Mouse (Mus musculus) hematopoietic stem cell, adult 5-6 weeks (primary cell): ENCODE data around the gene Atic. TPM values are rescaled to one million over a fixed set of nuclear protein-coding genes. Genes with fewer than 3 reads are reported as not detected.

Experiments used
- total RNA-seq: library from RNA; stranded (forward); fragments of 172-1452, 232-1000 nt; gene quantifications from 2 replicates; pipeline ENCODE4 v1.2.3, GENCODE M21; 2017

Atic gene
- total RNA-seq, 1 experiment from 2014 or later: 291 TPM

Other genes starting within 250 kb of the Atic start
- not detected in 2 replicates for gene Abca12, start 142.2 kb upstream of the Atic start, total RNA-seq
- gene Fn1, start 96.0 kb downstream of the Atic start, total RNA-seq: 3.5 and 21.3 TPM in 2 replicates